14 mouse cellular contexts compared by ENCODE assay signal in genomic region chr7:126952646-126953045, GRCm38 (mm10). TPM values are rescaled to one million over a fixed set of nuclear protein-coding genes. Genes with fewer than 3 reads are reported as not detected.
DNase-seq lines count a peak whose midpoint lies in the region; ATAC-seq and TF ChIP-seq lines count a peak whose summit lies in the region.
"Had no signal": no experiment of that assay in that cellular context is flagged by ENCODE, and none has a peak within 500 bp of the region (broad histone marks: within the 10 kb centered on the region; RNA-seq: fewer than 3 reads in every experiment).

No protein-coding gene starts in this region.

- no peak for TF ChIP-seq CTCF in layer of hippocampus, adult 2 months (conservative IDR thresholded peaks at IDR 0.05)

- no peaks in the 10 kb centered on the region for H3K9me3 ChIP-seq in forebrain, embryonic 16.5 days (ENCODE audit: control insufficient read depth, low read length)
- H3K9me3 ChIP-seq in neural tube, embryonic 12.5 days = no peaks in the 10 kb centered on the region

- no peak for ATAC-seq in forebrain, embryonic 16.5 days
- no peak for ATAC-seq in neural tube, embryonic 12.5 days (ENCODE audit: low FRiP score, low read depth)
- ATAC-seq in megakaryocyte progenitor cell, adult 5-6 weeks (replicated peaks; ENCODE audit: poor library complexity) = no peak

- WGBS in forebrain, embryonic 16.5 days = 5% methylated on average over 8 of the region's 8 CpGs
- 0% methylated on average over 5 of the region's 8 CpGs for WGBS in neural tube, embryonic 12.5 days

- peak overlapping the region; percentile 89 for H3K4me2 ChIP-seq in forebrain, embryonic 16.5 days (ENCODE audit: low read length)
- peak overlapping the region; percentile 98 for H3K4me2 ChIP-seq in neural tube, embryonic 12.5 days (replicated peaks)
- H3K4me2 ChIP-seq: lung, embryonic 14.5 days had no signal

- peaks cover 4% of the 10 kb centered on the region; the same call in 1 of the 2 replicates for H3K36me3 ChIP-seq in forebrain, embryonic 16.5 days (ENCODE audit: control insufficient read depth, insufficient read depth)
- peaks cover 3% of the 10 kb centered on the region; the same call in 1 of the 2 replicates for H3K36me3 ChIP-seq in neural tube, embryonic 12.5 days

- H3K27me3 ChIP-seq in forebrain, embryonic 16.5 days (replicated peaks; ENCODE audit: control insufficient read depth, insufficient read depth, low read length) = 0 out of 2 replicates have a peak, but pooled peaks cover 2% of the 10 kb centered on the region
- peaks cover 17% of the 10 kb centered on the region for H3K27me3 ChIP-seq in neural tube, embryonic 12.5 days (replicated peaks)

- H3K27ac ChIP-seq in layer of hippocampus, adult 2 months = peak overlapping the region; percentile 96; the same call in 1 of the 2 replicates
- no peak overlapping the region for H3K27ac ChIP-seq in forebrain, embryonic 16.5 days (ENCODE audit: low read length)
- no peak overlapping the region for H3K27ac ChIP-seq in neural tube, embryonic 12.5 days

- peak overlapping the region; percentile 67 for H3K4me3 ChIP-seq in layer of hippocampus, adult 2 months
- 0 out of 2 replicates have a peak overlapping the region, but pooled peaks have one; percentile 62 for H3K4me3 ChIP-seq in forebrain, embryonic 16.5 days (replicated peaks; ENCODE audit: low read length)
- H3K4me3 ChIP-seq in neural tube, embryonic 12.5 days = peak overlapping the region; percentile 50

- peak overlapping the region; percentile 33 for H3K9ac ChIP-seq in forebrain, embryonic 16.5 days (replicated peaks; ENCODE audit: low read depth, low read length)
- peak overlapping the region; percentile 67; the same call in 1 of the 2 replicates for H3K9ac ChIP-seq in neural tube, embryonic 12.5 days
- H3K9ac ChIP-seq: lung, embryonic 14.5 days had no signal

- no peak for DNase-seq in layer of hippocampus, adult 2 months (ENCODE audit: low spot score in 2 of 2)
- no peak for DNase-seq in layer of hippocampus, postnatal 10 days (ENCODE audit: low spot score in 2 of 2)
- peak; percentile 36 for DNase-seq in induced T-regulatory cell, adult 2 months (ENCODE audit: low read depth)
- no peak for DNase-seq in kidney, postnatal 25 days
- no peak for DNase-seq in adrenal gland, postnatal 25 days
- DNase-seq: gastrocnemius, postnatal 36 days; kidney, adult 2 months; lung, embryonic 14.5 days had no signal

- peaks cover 38% of the 10 kb centered on the region for H3K4me1 ChIP-seq in forebrain, embryonic 16.5 days (replicated peaks; ENCODE audit: control insufficient read depth, insufficient read depth, low read length)
- H3K4me1 ChIP-seq in neural tube, embryonic 12.5 days = peaks cover 25% of the 10 kb centered on the region

RNA-seq across cellular contexts. Expression of gene Sez6l2, which starts 2.3 kb away (rescaled TPM):
- total RNA-seq in layer of hippocampus, adult 2 months (2021) = 100 to 1,000 TPM; 439 to 458 TPM
- total RNA-seq in layer of hippocampus, postnatal 10 days (2021) = 100 to 1,000 TPM; 273 to 305 TPM
- polyA plus RNA-seq in forebrain, embryonic 16.5 days (2015; fragmentation: Nextera tagmentation; extraction: Ambion mirVana) = 26.1 and 30.6 TPM in 2 replicates
- polyA plus RNA-seq in neural tube, embryonic 12.5 days (2016; fragmentation: Nextera tagmentation; extraction: Ambion mirVana) = 17.7 and 20.0 TPM in 2 replicates
- 0.46 and 1.6 TPM in 2 replicates for total RNA-seq in megakaryocyte progenitor cell, adult 5-6 weeks (2015)
- total RNA-seq in megakaryocyte progenitor cell, adult 5-6 weeks (2017) = 0.34 and 0.37 TPM in 2 replicates
- 91.1 and 128 TPM in 2 replicates for total RNA-seq in adrenal gland, postnatal 25 days (2021)

RNA-seq across cellular contexts. Expression of gene Asphd1, which starts 3.3 kb away (rescaled TPM):
- total RNA-seq in layer of hippocampus, adult 2 months (2021) = 10 to 100 TPM; 31.7 to 36.1 TPM
- total RNA-seq in layer of hippocampus, postnatal 10 days (2021) = 10 to 100 TPM; 35.6 to 46.1 TPM
- 4.8 and 8.5 TPM in 2 replicates for polyA plus RNA-seq in forebrain, embryonic 16.5 days (2015; fragmentation: Nextera tagmentation; extraction: Ambion mirVana)
- polyA plus RNA-seq in neural tube, embryonic 12.5 days (2016; fragmentation: Nextera tagmentation; extraction: Ambion mirVana) = 2.5 and 2.8 TPM in 2 replicates
- not detected in 2 replicates for total RNA-seq in megakaryocyte progenitor cell, adult 5-6 weeks (2015)
- not detected in 2 replicates for total RNA-seq in megakaryocyte progenitor cell, adult 5-6 weeks (2017)
- total RNA-seq in adrenal gland, postnatal 25 days (2021) = 1.6 and 2.5 TPM in 2 replicates
- total RNA-seq: common myeloid progenitor, adult 5-6 weeks; gastrocnemius, postnatal 36 days had no signal
- polyA plus RNA-seq: heart, embryonic 16.5 days; urinary bladder, adult 2 months had no signal

RNA-seq across cellular contexts. Expression of gene Cdipt, which starts 23.1 kb away (rescaled TPM):
- total RNA-seq in layer of hippocampus, adult 2 months (2021) = 100 to 1,000 TPM; 155 to 167 TPM
- 100 to 1,000 TPM; 129 to 149 TPM for total RNA-seq in layer of hippocampus, postnatal 10 days (2021)
- 115 and 122 TPM in 2 replicates for polyA plus RNA-seq in forebrain, embryonic 16.5 days (2015; fragmentation: Nextera tagmentation; extraction: Ambion mirVana)
- polyA plus RNA-seq in neural tube, embryonic 12.5 days (2016; fragmentation: Nextera tagmentation; extraction: Ambion mirVana) = 101 and 103 TPM in 2 replicates
- total RNA-seq in megakaryocyte progenitor cell, adult 5-6 weeks (2015) = 41.2 and 42.3 TPM in 2 replicates
- 50.1 and 54.7 TPM in 2 replicates for total RNA-seq in megakaryocyte progenitor cell, adult 5-6 weeks (2017)
- 95.1 and 99.5 TPM in 2 replicates for total RNA-seq in adrenal gland, postnatal 25 days (2021)

RNA-seq across cellular contexts. Expression of gene Cdiptos, which starts 23.3 kb away (rescaled TPM):
- total RNA-seq in layer of hippocampus, adult 2 months (2021) = not detected
- total RNA-seq in layer of hippocampus, postnatal 10 days (2021) = under 1 TPM in 1 of 2 experiments, not detected in 1; 0.31 TPM
- 0.45 and 1.2 TPM in 2 replicates for polyA plus RNA-seq in forebrain, embryonic 16.5 days (2015; fragmentation: Nextera tagmentation; extraction: Ambion mirVana)
- polyA plus RNA-seq in neural tube, embryonic 12.5 days (2016; fragmentation: Nextera tagmentation; extraction: Ambion mirVana) = 1.1 and 1.4 TPM in 2 replicates
- total RNA-seq in megakaryocyte progenitor cell, adult 5-6 weeks (2015) = 4.3 and 4.9 TPM in 2 replicates
- total RNA-seq in megakaryocyte progenitor cell, adult 5-6 weeks (2017) = 0.62 and 3.2 TPM in 2 replicates
- 0.71 and 2.0 TPM in 2 replicates for total RNA-seq in adrenal gland, postnatal 25 days (2021)

RNA-seq across cellular contexts. Expression of gene Kctd13, which starts 24.0 kb away (rescaled TPM):
- 100 to 1,000 TPM; 164 to 166 TPM for total RNA-seq in layer of hippocampus, adult 2 months (2021)
- 100 to 1,000 TPM; 151 to 152 TPM for total RNA-seq in layer of hippocampus, postnatal 10 days (2021)
- 131 and 132 TPM in 2 replicates for polyA plus RNA-seq in forebrain, embryonic 16.5 days (2015; fragmentation: Nextera tagmentation; extraction: Ambion mirVana)
- polyA plus RNA-seq in neural tube, embryonic 12.5 days (2016; fragmentation: Nextera tagmentation; extraction: Ambion mirVana) = 62.1 and 62.8 TPM in 2 replicates
- 6.6 and 11.5 TPM in 2 replicates for total RNA-seq in megakaryocyte progenitor cell, adult 5-6 weeks (2015)
- total RNA-seq in megakaryocyte progenitor cell, adult 5-6 weeks (2017) = 8.9 and 13.2 TPM in 2 replicates
- 31.1 and 42.7 TPM in 2 replicates for total RNA-seq in adrenal gland, postnatal 25 days (2021)

Comparison
In these comparisons a context has a peak if more than half of its experiments do, and no peak if none do; other contexts are left out.
1. RNA of gene Sez6l2, which starts 2.3 kb away (total RNA-seq): 439 to 458 TPM in layer of hippocampus, adult 2 months, 273 to 305 TPM in layer of hippocampus, postnatal 10 days and 91.1 to 128 TPM in adrenal gland, postnatal 25 days; 0.34 to 1.6 TPM in megakaryocyte progenitor cell, adult 5-6 weeks; every median in the first group is over 10 times any median in the second.
2. Peak in every context shown above with its lines, with median percentiles within 50 percentile points of each other: H3K4me3 ChIP-seq.